Mouse (Mus musculus): ENCODE measurements around the gene Efcab11. TPM values are rescaled to one million over a fixed set of nuclear protein-coding genes. Genes with fewer than 3 reads are reported as not detected.

The Efcab11 gene
- polyA plus RNA-seq, 1 experiment from 2014 or later: 8.9 TPM

DNA sequence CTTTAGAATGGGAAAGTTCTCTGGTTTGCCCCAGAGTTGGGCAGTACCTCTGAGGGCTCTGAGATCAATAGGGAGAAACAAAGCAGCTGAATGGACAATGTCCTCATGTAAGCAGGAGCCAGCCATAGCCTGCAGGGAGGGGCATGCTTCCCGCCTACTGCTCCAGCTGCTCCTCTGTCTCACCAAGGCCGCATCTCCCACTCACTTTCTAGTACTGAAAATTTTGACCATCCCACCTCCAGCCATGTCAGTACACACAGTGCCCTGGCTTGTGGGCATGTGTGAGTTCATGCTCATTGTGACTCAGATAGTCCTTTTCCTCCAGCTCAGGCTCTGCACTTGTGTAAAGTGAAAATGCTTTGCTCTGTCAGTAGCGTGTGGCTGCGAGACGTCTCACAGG, 20.3 kb upstream of the Efcab11 start:
- 86% methylated on average over 5 of the region's 5 CpGs for WGBS
- Histone ChIP-seq H3K9ac (no peak overlapping the region), H3K36me3 (peaks cover 69% of the 10 kb centered on the region), H3K27ac (replicated peaks) (no peak overlapping the region), H3K9me3 (no peaks in the 10 kb centered on the region), H3K4me1 (peaks cover 15% of the 10 kb centered on the region), H3K4me2 (no peak overlapping the region), H3K27me3 (replicated peaks) (no peaks in the 10 kb centered on the region), H3K4me3 (no peak overlapping the region)
- no peak for ATAC-seq (ENCODE audit: extremely low read depth, insufficient number of reproducible peaks, low FRiP score, low TSS enrichment)

DNA sequence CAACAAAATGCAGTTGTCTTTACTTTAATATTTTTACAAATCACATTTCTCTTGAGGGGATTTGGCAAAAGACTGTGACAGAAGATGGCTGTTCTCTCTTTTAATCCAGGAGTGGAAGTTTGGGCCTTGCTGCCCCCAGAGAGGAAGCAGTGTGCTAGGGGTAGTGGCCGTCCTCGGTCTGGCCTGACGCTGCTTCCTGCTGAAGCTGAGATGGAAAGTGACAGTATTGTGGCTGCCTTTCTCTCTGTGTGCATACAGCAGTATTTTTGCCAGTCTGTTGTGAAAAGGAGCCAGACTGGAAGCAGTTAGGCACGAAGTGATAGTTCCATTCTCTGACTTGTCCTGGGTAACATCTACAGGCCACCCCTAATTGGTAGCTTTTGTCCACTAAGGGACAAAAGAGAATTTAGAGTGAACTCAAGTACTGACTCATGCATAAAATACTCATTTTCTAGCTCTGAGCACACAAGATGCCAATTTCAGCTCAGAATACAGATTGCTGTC, 18.7 kb upstream of the Efcab11 start:
- Histone ChIP-seq H3K9ac (0 out of 2 replicates have a peak overlapping the region, but pooled peaks have one; percentile 24), H3K4me1 (peaks cover 15% of the 10 kb centered on the region), H3K27ac (replicated peaks) (peak overlapping the region; percentile 79), H3K9me3 (no peaks in the 10 kb centered on the region), H3K4me3 (no peak overlapping the region), H3K27me3 (replicated peaks) (no peaks in the 10 kb centered on the region), H3K4me2 (no peak overlapping the region), H3K36me3 (peaks cover 71% of the 10 kb centered on the region)
- WGBS: 69% methylated on average over 4 of the region's 4 CpGs
- no peak for ATAC-seq (ENCODE audit: extremely low read depth, insufficient number of reproducible peaks, low FRiP score, low TSS enrichment)

- 54% methylated on average over 8 of the region's 8 CpGs for WGBS
These were observed 18.0 kb upstream of the Efcab11 start for GRCm38 (mm10) chr12:99901973-99902866.

DNA sequence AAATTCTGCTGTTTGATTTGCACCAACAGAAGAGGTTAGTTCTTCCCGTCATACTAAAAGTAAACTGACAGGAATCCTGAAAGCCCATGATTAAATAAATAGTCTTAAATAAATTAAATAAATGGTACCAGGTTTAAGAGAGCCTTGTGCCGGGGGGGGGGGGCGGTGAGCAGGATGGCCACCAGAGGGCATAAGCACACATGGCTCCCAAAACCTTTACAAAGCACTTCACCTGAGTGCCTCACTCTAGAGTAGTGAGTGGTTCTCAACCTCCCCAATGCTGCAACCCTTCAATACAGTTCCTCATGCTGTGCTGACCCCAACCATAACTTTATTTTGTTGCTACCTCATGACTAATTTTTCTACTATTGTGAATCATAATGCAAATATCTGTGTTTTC, 15.8 kb upstream of the Efcab11 start:
- no peak for ATAC-seq (ENCODE audit: extremely low read depth, insufficient number of reproducible peaks, low FRiP score, low TSS enrichment)
- peaks cover 15% of the 10 kb centered on the region for H3K4me1 ChIP-seq
- H3K9ac ChIP-seq: no peak overlapping the region
- H3K27ac ChIP-seq (replicated peaks): no peak overlapping the region
- H3K27me3 ChIP-seq (replicated peaks): no peaks in the 10 kb centered on the region
- WGBS: 63% methylated on average over 1 of the region's 3 CpGs
- no peak overlapping the region for H3K4me3 ChIP-seq
- no peaks in the 10 kb centered on the region for H3K9me3 ChIP-seq
- no peak overlapping the region for H3K4me2 ChIP-seq
- H3K36me3 ChIP-seq: peaks cover 72% of the 10 kb centered on the region

More at GRCm38 (mm10) chr12:99901973-99902866, 18.0 kb upstream of the Efcab11 start:
- peaks cover 15% of the 10 kb centered on the region for H3K4me1 ChIP-seq
- H3K36me3 ChIP-seq: peaks cover 70% of the 10 kb centered on the region
- no peak overlapping the region; the same call in 1 of the 2 replicates for H3K4me2 ChIP-seq
- ATAC-seq (ENCODE audit: extremely low read depth, insufficient number of reproducible peaks, low FRiP score, low TSS enrichment): peak; percentile 42; the same call in 1 of the 2 replicates
- no peaks in the 10 kb centered on the region for H3K9me3 ChIP-seq
- no peak overlapping the region for H3K4me3 ChIP-seq
- H3K27ac ChIP-seq (replicated peaks): peak overlapping the region; percentile 79
- H3K9ac ChIP-seq: no peak overlapping the region
- H3K27me3 ChIP-seq (replicated peaks): no peaks in the 10 kb centered on the region

GRCm38 (mm10) chr12:99898248-99898870, 14.1 kb upstream of the Efcab11 start:
- no peaks in the 10 kb centered on the region for H3K27me3 ChIP-seq (replicated peaks)
- H3K4me2 ChIP-seq: no peak overlapping the region
- no peak for ATAC-seq (ENCODE audit: extremely low read depth, insufficient number of reproducible peaks, low FRiP score, low TSS enrichment)
- H3K27ac ChIP-seq (replicated peaks): no peak overlapping the region
- WGBS: 83% methylated on average over 16 of the region's 16 CpGs
- peaks cover 74% of the 10 kb centered on the region for H3K36me3 ChIP-seq
- H3K9me3 ChIP-seq: no peaks in the 10 kb centered on the region
- H3K4me1 ChIP-seq: peaks cover 13% of the 10 kb centered on the region
- no peak overlapping the region for H3K9ac ChIP-seq
- H3K4me3 ChIP-seq: no peak overlapping the region

GRCm38 (mm10) chr12:99897846-99898245, 13.6 kb upstream of the Efcab11 start:
- ATAC-seq (ENCODE audit: extremely low read depth, insufficient number of reproducible peaks, low FRiP score, low TSS enrichment): no peak

DNA sequence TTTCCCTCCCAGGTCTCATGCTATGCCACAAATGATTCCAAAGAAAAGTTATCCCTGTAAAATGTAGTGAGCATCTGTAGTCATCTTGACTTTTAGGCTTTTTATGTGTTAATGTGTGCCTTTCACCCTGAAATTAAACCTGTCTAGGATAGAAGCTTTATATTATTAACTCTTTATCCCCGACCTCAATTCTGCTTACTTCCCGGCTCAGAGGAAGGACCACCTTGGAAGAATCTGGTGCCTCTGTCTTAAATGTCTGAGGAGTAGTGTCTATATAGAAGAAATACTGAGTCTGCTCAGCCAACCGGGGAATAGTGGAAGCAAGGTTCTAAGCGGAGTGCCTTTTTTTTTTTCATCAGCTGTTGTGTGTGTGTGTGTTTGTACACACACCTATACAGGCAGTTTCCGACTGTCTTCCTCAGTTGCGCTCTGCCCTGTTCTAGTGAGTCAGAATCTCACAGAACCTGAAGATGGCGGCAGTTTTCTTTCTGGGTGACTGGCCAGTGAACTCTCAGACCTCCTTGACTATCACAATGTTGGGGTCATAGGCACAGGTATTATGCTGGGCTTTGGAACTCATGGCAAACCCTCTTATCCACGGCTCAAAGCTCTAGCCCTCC, 1.2 kb upstream of the Efcab11 start:
- H3K27ac ChIP-seq (replicated peaks): no peak overlapping the region
- H3K36me3 ChIP-seq: peaks cover 11% of the 10 kb centered on the region; the same call in 1 of the 2 replicates
- H3K4me3 ChIP-seq: peak overlapping the region; percentile 80
- peak overlapping the region; percentile 95 for H3K4me2 ChIP-seq
- peak overlapping the region; percentile 95 for H3K9ac ChIP-seq
- no peak for ATAC-seq (ENCODE audit: extremely low read depth, insufficient number of reproducible peaks, low FRiP score, low TSS enrichment)
- H3K9me3 ChIP-seq: no peaks in the 10 kb centered on the region
- peaks cover 24% of the 10 kb centered on the region for H3K4me1 ChIP-seq
- 51% methylated on average over 8 of the region's 8 CpGs for WGBS
- H3K27me3 ChIP-seq (replicated peaks): no peaks in the 10 kb centered on the region

More at GRCm38 (mm10) chr12:99897846-99898245, 13.6 kb upstream of the Efcab11 start:
- Histone ChIP-seq H3K4me2 (no peak overlapping the region), H3K36me3 (peaks cover 77% of the 10 kb centered on the region), H3K4me1 (peaks cover 13% of the 10 kb centered on the region), H3K27me3 (replicated peaks) (no peaks in the 10 kb centered on the region), H3K4me3 (no peak overlapping the region), H3K9ac (no peak overlapping the region), H3K27ac (replicated peaks) (no peak overlapping the region), H3K9me3 (no peaks in the 10 kb centered on the region)
- WGBS: 83% methylated on average over 4 of the region's 4 CpGs

- peak overlapping the region; percentile 94 for H3K27ac ChIP-seq (replicated peaks)
- 1% methylated on average over 11 of the region's 11 CpGs for WGBS
- no peaks in the 10 kb centered on the region for H3K27me3 ChIP-seq (replicated peaks)
- H3K4me2 ChIP-seq: peak overlapping the region; percentile 95
- H3K9ac ChIP-seq: peak overlapping the region; percentile 95
- peak overlapping the region; percentile 80 for H3K4me3 ChIP-seq
- H3K9me3 ChIP-seq: no peaks in the 10 kb centered on the region
- peaks cover 24% of the 10 kb centered on the region for H3K4me1 ChIP-seq
- H3K36me3 ChIP-seq: peaks cover 6% of the 10 kb centered on the region; the same call in 1 of the 2 replicates
- ATAC-seq (ENCODE audit: extremely low read depth, insufficient number of reproducible peaks, low FRiP score, low TSS enrichment): no peak
These were observed 530 bp downstream of the Efcab11 start for GRCm38 (mm10) chr12:99883713-99884105.

DNA sequence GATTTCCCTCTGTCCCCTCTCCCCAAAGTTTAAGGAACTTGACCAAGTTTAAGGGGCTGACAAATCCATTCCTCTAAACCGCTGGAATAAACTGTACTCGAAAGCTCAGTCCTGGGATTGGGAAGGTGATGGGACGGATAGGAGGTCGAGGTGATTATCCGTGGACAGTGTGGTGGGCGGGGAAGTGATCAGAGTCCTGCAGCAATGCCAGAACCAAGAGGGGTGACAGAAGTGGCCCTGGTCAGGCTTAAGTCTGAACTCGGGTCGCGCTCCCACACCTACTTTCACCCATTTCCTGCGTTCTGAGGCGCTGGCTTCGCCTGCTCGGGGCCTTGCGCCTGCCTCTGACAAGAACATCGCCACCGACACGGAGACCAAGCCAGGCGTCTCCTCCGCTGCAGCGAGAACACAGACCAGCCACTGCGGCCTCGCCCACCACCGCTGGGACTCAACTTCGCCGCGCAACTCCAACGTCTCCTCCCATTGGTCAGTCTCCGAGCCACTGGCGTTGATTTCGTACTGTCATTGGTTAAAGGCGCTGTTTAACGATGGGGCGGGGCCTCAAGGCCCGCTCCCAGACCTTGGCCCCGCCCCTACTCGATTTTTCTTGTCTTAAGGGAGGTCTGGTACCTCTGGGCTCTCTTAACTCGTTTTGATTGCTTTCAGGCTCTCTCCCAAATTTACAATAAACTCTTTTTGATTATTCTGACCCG, 1.1 kb downstream of the Efcab11 start:
- H3K9ac ChIP-seq: peak overlapping the region; percentile 95
- peak overlapping the region; percentile 94 for H3K27ac ChIP-seq (replicated peaks)
- WGBS: under 1% methylated on average over 38 of the region's 38 CpGs
- no peaks in the 10 kb centered on the region for H3K9me3 ChIP-seq
- no peaks in the 10 kb centered on the region for H3K27me3 ChIP-seq (replicated peaks)
- peak; percentile 91 for ATAC-seq (ENCODE audit: extremely low read depth, insufficient number of reproducible peaks, low FRiP score, low TSS enrichment)
- peak overlapping the region; percentile 95 for H3K4me2 ChIP-seq
- H3K4me3 ChIP-seq: peak overlapping the region; percentile 80
- H3K4me1 ChIP-seq: peaks cover 24% of the 10 kb centered on the region
- H3K36me3 ChIP-seq: peaks cover 6% of the 10 kb centered on the region; the same call in 1 of the 2 replicates

DNA sequence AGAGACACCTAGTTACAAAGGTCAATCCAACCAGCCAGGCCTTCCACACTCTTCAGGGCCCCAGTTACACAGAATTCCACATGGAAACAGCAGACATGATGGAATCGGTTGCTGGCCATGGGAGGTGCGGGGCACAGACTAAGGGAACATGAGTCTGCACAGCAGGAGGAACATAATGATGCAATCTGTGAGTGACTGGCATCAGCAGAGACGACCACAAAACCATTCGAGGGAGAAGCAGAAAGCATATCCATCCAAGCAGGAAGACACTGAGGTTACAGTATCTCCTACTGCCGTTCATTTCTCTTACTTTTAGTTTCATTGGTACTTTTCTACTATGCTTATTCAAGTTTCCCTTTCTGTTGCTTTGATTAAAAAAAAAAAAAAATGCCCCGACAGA, 9.6 kb downstream of the Efcab11 start:
- H3K27me3 ChIP-seq (replicated peaks): no peaks in the 10 kb centered on the region
- no peak for ATAC-seq (ENCODE audit: extremely low read depth, insufficient number of reproducible peaks, low FRiP score, low TSS enrichment)
- H3K4me1 ChIP-seq: no peaks in the 10 kb centered on the region
- no peak overlapping the region for H3K4me2 ChIP-seq
- H3K27ac ChIP-seq (replicated peaks): no peak overlapping the region
- 0 out of 2 replicates have a peak, but pooled peaks cover 3% of the 10 kb centered on the region for H3K36me3 ChIP-seq
- H3K9ac ChIP-seq: no peak overlapping the region
- H3K4me3 ChIP-seq: no peak overlapping the region
- H3K9me3 ChIP-seq: no peaks in the 10 kb centered on the region
- WGBS: 78% methylated on average over 6 of the region's 6 CpGs

Measured in heart, embryonic 13.5 days (tissue).